Mouse (Mus musculus) liver, postnatal 0 days (tissue): ENCODE measurements around the gene Ankle1. TPM values are rescaled to one million over a fixed set of nuclear protein-coding genes. Genes with fewer than 3 reads are reported as not detected.

ENCODE experiments used
- ATAC-seq: fragments of 200-750 bp; cut with Nextera tagmentation; 2 replicates; pipeline ENCODE4 v1.8.0; 2017; ENCODE audit warnings: mild to moderate bottlenecking, moderate library complexity
- DNase-seq: peaks from one replicate; pipeline ENCODE4 v3.0.0-alpha.2; 2016
- H3K27ac ChIP-seq: fragments of 300-500 bp; sonication (generic); 2 replicates; pipeline ENCODE4 v1.5.1; 2014; ENCODE audit warnings: antibody characterized with exemption, moderate library complexity, mild to moderate bottlenecking, low read depth
- H3K27me3 ChIP-seq: fragments of 300-500 bp; sonication (generic); 2 replicates; pipeline ENCODE4 v1.6.1; 2014; ENCODE audit warnings: low read length, control low read depth, mixed read lengths; ENCODE audit not compliant: insufficient read depth
- H3K36me3 ChIP-seq: fragments of 300-500 bp; sonication (generic); replicated peaks from 2 replicates; pipeline ENCODE4 v1.6.1; 2014; ENCODE audit warnings: mild to moderate bottlenecking, control low read depth, low read length, moderate library complexity, mixed read lengths; ENCODE audit not compliant: insufficient read depth
- H3K4me1 ChIP-seq: fragments of 300-500 bp; sonication (generic); 2 replicates; pipeline ENCODE4 v1.6.1; 2014; ENCODE audit warnings: antibody characterized with exemption, mild to moderate bottlenecking, control low read depth; ENCODE audit not compliant: insufficient read depth
- H3K4me2 ChIP-seq: fragments of 300-500 bp; sonication (generic); 2 replicates; pipeline ENCODE4 v1.6.1; 2014; ENCODE audit warnings: low read depth, mild to moderate bottlenecking, low read length, moderate library complexity, mixed read lengths
- H3K4me3 ChIP-seq: fragments of 300-500 bp; sonication (generic); 2 replicates; pipeline ENCODE4 v1.5.1; 2014; ENCODE audit warnings: low read depth, low read length
- H3K9ac ChIP-seq: fragments of 300-500 bp; sonication (generic); replicated peaks from 2 replicates; pipeline ENCODE4 v1.6.1; 2014; ENCODE audit warnings: mild to moderate bottlenecking, moderate library complexity
- H3K9me3 ChIP-seq: fragments of 300-500 bp; sonication (generic); 2 replicates; pipeline ENCODE4 v1.6.1; 2016; ENCODE audit warnings: mild to moderate bottlenecking, control low read depth, low read length, mixed read lengths
- CTCF ChIP-seq: sonication (generic); IDR thresholded peaks from 2 replicates; pipeline ENCODE4 v1.5.1; 2016; ENCODE audit warnings: antibody characterized with exemption, low read depth
- EP300 ChIP-seq: IDR thresholded peaks from 2 replicates; pipeline ENCODE4 v1.6.1; 2016; ENCODE audit warnings: antibody characterized with exemption, low read depth, mild to moderate bottlenecking
- WGBS: fragments of 180-500 bp; shearing (Covaris S2); extraction: QIAGEN DNeasy Blood & Tissue Kit; methylation state at CpG from one replicate; pipeline ENCODE4 v1.1.7; 2014; ENCODE audit not compliant: insufficient replicate concordance; 5-methylcytosine and 5-hydroxymethylcytosine counted together
- polyA plus RNA-seq: library from polyadenylated mRNA; unstranded; fragments of >200 nt; fragmentation: Nextera tagmentation; extraction: Ambion mirVana; gene quantifications from 2 replicates; pipeline ENCODE4 v1.2.1, GENCODE M21; 2015

The Ankle1 gene
- polyA plus RNA-seq, 1 experiment from 2014 or later: 11.4 TPM

DNA sequence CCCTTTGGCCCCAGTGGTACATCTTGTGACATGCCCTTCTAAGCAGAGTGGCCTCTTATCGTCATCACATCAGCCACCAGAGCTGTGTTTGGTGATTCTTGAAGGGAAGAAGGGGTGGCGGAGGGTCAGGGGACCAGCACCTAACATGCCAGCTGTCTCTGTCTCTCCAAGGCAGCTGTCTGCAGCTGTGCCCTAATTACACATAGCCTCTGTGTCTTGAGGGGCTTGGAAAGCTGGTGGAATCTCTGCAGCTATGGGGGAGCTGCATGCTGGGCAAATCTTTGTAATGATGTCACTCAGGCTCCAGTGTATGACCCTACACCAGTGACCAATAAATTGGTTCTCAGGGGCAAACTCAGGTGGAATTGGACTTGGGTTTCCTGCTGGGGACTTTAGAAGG, 46.9 kb downstream of the Ankle1 start:
- Histone ChIP-seq H3K9ac (no peak overlapping the region), H3K36me3 (no peaks in the 10 kb centered on the region), H3K4me3 (no peak overlapping the region), H3K4me2 (no peak overlapping the region), H3K9me3 (no peaks in the 10 kb centered on the region), H3K27ac (no peak overlapping the region), H3K27me3 (0 out of 2 replicates have a peak, but pooled peaks cover 2% of the 10 kb centered on the region), H3K4me1 (no peaks in the 10 kb centered on the region)
- ATAC-seq (no peak), DNase-seq (no peak)
- 65% methylated on average over 2 of the region's 2 CpGs for WGBS
- TF ChIP-seq CTCF (no peak), EP300 (no peak)

DNA sequence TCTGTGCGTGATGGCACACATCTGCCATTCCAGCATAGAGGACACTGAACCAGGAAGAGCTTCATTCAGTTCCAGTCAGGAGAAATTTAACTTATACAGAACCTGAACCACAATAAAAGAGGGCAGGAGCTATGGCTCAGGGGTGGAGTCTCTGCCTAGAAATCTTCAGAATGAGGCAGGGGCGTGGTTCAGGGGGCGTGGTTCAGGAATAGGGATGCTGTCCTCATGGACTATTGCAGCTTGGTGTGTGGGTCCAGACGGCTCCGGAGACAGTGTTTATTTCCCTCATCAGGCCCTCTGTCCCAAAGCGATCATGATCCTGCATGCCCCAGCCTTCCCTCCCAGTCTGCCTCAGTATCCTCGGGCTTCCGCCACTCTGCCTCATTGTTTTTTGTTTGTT, 48.9 kb downstream of the Ankle1 start:
- Histone ChIP-seq H3K4me1 (no peaks in the 10 kb centered on the region), H3K4me2 (no peak overlapping the region), H3K36me3 (no peaks in the 10 kb centered on the region), H3K27me3 (0 out of 2 replicates have a peak, but pooled peaks cover 2% of the 10 kb centered on the region), H3K9me3 (no peaks in the 10 kb centered on the region), H3K9ac (no peak overlapping the region), H3K4me3 (no peak overlapping the region), H3K27ac (no peak overlapping the region)
- 68% methylated on average over 8 of the region's 8 CpGs for WGBS
- ATAC-seq (no peak), DNase-seq (peak; percentile 9)
- TF ChIP-seq CTCF: no peak
- TF ChIP-seq EP300: no peak

DNA sequence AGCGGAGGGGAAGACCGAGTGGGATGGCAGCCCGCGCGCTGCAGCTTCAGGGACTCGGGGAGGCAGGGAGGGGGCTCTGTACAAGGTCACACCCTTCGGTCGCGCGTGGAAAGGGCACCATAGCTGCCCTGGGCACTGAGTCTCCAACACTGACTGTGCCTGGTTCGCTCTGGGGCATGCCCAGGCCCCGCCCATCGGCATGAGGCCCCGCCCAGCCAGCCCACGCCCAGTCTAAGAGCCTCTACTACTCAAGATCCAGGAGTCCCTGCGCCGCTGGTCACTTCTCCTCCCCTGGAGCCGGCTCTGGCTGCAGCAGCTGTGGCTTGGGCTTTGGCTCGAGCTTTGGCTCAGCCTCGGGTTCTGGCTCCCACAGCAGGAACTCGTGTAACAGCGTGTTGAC, 51.1 kb downstream of the Ankle1 start:
- Histone ChIP-seq H3K27ac (no peak overlapping the region), H3K36me3 (no peaks in the 10 kb centered on the region), H3K9ac (no peak overlapping the region), H3K27me3 (0 out of 2 replicates have a peak, but pooled peaks cover 2% of the 10 kb centered on the region), H3K4me3 (no peak overlapping the region), H3K4me2 (no peak overlapping the region), H3K4me1 (no peaks in the 10 kb centered on the region), H3K9me3 (no peaks in the 10 kb centered on the region)
- 57% methylated on average over 22 of the region's 22 CpGs for WGBS
- ATAC-seq: no peak
- DNase-seq: peak; percentile 50
- TF ChIP-seq CTCF (no peak), EP300 (no peak)

DNA sequence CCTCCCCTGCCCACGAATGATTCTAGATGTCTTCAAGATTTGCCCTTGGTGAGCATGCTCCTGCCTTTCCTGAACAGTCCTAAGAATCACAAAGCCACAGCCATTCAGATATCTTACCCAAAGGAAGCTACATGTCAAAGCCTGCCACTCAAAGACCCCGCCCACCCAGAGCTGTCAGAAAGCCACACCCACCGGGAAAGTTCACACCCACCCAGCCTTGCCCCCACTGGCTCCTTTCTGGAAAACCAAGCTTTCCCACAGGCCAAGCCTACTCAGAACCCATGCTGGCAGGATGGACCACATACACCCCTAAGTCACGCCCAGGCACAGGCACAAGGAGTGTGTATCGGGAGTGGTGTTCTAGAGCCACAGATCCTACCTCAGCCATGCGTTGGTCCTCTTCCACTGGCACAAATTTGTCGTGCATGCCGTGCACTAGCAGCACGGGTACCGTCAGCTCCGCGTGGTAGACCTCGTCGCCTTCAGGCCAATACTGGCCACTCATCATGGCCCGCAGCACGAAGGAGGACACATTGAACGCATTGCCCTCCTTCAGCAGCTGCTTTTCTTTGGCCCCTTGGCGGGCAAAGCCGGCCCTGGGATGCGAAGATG, 52.0 kb downstream of the Ankle1 start:
- Histone ChIP-seq H3K4me1 (peaks cover 4% of the 10 kb centered on the region), H3K36me3 (no peaks in the 10 kb centered on the region), H3K9ac (no peak overlapping the region), H3K27me3 (0 out of 2 replicates have a peak, but pooled peaks cover 2% of the 10 kb centered on the region), H3K4me3 (no peak overlapping the region), H3K9me3 (no peaks in the 10 kb centered on the region), H3K27ac (no peak overlapping the region), H3K4me2 (no peak overlapping the region)
- no peak for TF ChIP-seq EP300
- no peak for TF ChIP-seq CTCF
- DNase-seq: no peak
- ATAC-seq: no peak
- 80% methylated on average over 20 of the region's 20 CpGs for WGBS

Other genes starting within 250 kb of the Ankle1 start
- gene Myo9b, start 133.3 kb upstream of the Ankle1 start, polyA plus RNA-seq: 3.8 and 5.1 TPM in 2 replicates
- gene Haus8, start 133.1 kb upstream of the Ankle1 start, polyA plus RNA-seq: 16.5 and 18.6 TPM in 2 replicates
- gene Use1, start 39.2 kb upstream of the Ankle1 start, polyA plus RNA-seq: 62.8 and 64.6 TPM in 2 replicates
- 5.3 and 5.9 TPM in 2 replicates for gene Ocel1, start 34.7 kb upstream of the Ankle1 start, polyA plus RNA-seq
- 38.0 and 46.6 TPM in 2 replicates for gene Nr2f6, start 24.1 kb upstream of the Ankle1 start, polyA plus RNA-seq
- 4.6 and 5.6 TPM in 2 replicates for gene Ushbp1, start 10.2 kb upstream of the Ankle1 start, polyA plus RNA-seq
- gene Babam1, start 9.1 kb upstream of the Ankle1 start, polyA plus RNA-seq: 40.0 and 40.7 TPM in 2 replicates
- gene Abhd8, start 57.6 kb downstream of the Ankle1 start, polyA plus RNA-seq: 4.5 and 5.0 TPM in 2 replicates
- gene Mrpl34, start 58.9 kb downstream of the Ankle1 start, polyA plus RNA-seq: 119 and 120 TPM in 2 replicates
- gene Dda1, start 63.2 kb downstream of the Ankle1 start, polyA plus RNA-seq: 30.3 and 31.0 TPM in 2 replicates
- 0.14 and 0.27 TPM in 2 replicates for gene Ano8, start 80.0 kb downstream of the Ankle1 start, polyA plus RNA-seq
- gene Gtpbp3, start 82.1 kb downstream of the Ankle1 start, polyA plus RNA-seq: 4.5 and 4.9 TPM in 2 replicates
- 29.1 and 31.1 TPM in 2 replicates for gene Plvap, start 105.7 kb downstream of the Ankle1 start, polyA plus RNA-seq
- 0.20 TPM in 1 of 2 replicates, not detected in the other for gene Ccdc194, start 119.7 kb downstream of the Ankle1 start, polyA plus RNA-seq
- 57.0 and 62.1 TPM in 2 replicates for gene Bst2, start 131.4 kb downstream of the Ankle1 start, polyA plus RNA-seq
- gene Mvb12a, start 136.9 kb downstream of the Ankle1 start, polyA plus RNA-seq: 61.7 and 62.5 TPM in 2 replicates
- gene Tmem221, start 152.9 kb downstream of the Ankle1 start, polyA plus RNA-seq: 0.62 and 0.66 TPM in 2 replicates
- 0.08 TPM in 1 of 2 replicates, not detected in the other for gene Nxnl1, start 160.6 kb downstream of the Ankle1 start, polyA plus RNA-seq
- gene Slc27a1, start 162.9 kb downstream of the Ankle1 start, polyA plus RNA-seq: 6.0 and 6.8 TPM in 2 replicates
- 153 and 158 TPM in 2 replicates for gene Pgls, start 186.2 kb downstream of the Ankle1 start, polyA plus RNA-seq
- 9.2 and 11.2 TPM in 2 replicates for gene Fam129c, start 191.6 kb downstream of the Ankle1 start, polyA plus RNA-seq
- gene Colgalt1, start 205.0 kb downstream of the Ankle1 start, polyA plus RNA-seq: 25.0 and 25.7 TPM in 2 replicates